Mouse (Mus musculus): ENCODE data around the gene Lpin2. TPM values are rescaled to one million over a fixed set of nuclear protein-coding genes. Genes with fewer than 3 reads are reported as not detected.

Lpin2 gene
- polyA plus RNA-seq, 1 experiment from 2014 or later, result 53.5 TPM

DNA sequence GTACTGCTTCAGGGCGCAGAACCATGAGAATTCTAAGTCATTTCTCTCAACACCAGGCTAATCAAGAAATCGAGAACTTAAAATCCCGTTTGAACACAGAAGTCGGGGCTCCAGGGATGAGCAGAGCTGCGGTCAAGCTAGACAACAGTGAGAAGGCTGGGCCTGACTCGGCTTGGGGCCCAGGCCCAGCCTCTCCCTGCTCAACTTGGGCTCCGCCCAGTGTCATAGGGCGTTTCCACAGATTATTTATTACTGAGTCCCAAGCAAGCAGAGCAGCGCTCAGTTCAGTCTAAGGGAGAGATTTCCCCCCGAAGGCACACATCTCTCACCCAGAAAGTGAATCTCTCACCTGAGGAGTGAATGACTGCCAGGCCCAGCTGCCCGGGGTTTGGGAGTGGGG, 77.4 kb downstream of the Lpin2 start:
- Histone ChIP-seq H3K27ac (ENCODE audit: low read depth, low read length) (no peak overlapping the region), H3K9me3 (ENCODE audit: control insufficient read depth, low read length) (no peaks in the 10 kb centered on the region), H3K9ac (ENCODE audit: low read length) (no peak overlapping the region), H3K36me3 (ENCODE audit: control insufficient read depth, insufficient read depth, low read length) (no peaks in the 10 kb centered on the region), H3K4me3 (ENCODE audit: low read depth, low read length) (no peak overlapping the region), H3K27me3 (ENCODE audit: control insufficient read depth, insufficient read depth, low read length) (no peaks in the 10 kb centered on the region), H3K4me2 (ENCODE audit: low read depth, low read length, severe bottlenecking) (no peak overlapping the region), H3K4me1 (replicated peaks; ENCODE audit: control insufficient read depth, insufficient read depth, low read length) (no peaks in the 10 kb centered on the region)
- 84% methylated on average over 11 of the region's 11 CpGs for WGBS
- no peak for ATAC-seq (replicated peaks; ENCODE audit: low FRiP score)
- DNase-seq (ENCODE audit: low spot score), result no peak

DNA sequence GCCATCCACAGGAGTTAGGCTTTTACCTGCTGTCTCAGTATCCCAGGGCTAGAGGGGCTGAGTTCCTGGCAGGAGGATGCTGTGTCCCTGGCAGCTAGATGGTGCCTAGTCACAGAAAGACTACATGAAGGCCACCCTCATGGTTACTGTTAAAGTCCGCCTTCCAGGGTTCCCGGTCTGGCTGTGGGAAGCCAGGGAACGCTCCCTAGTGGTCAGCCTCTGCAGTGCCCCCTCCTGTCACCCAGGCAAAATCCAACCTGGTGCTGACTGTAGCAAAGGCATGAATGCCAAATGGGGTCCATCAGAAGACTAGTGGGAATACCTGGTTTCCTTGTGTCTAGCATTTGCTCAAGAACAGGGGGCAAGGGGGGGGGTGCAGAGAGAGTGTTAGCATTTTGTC, 78.3 kb downstream of the Lpin2 start:
- Histone ChIP-seq H3K27ac (ENCODE audit: low read depth, low read length) (no peak overlapping the region), H3K9ac (ENCODE audit: low read length) (no peak overlapping the region), H3K9me3 (ENCODE audit: control insufficient read depth, low read length) (no peaks in the 10 kb centered on the region), H3K4me3 (ENCODE audit: low read depth, low read length) (no peak overlapping the region), H3K4me2 (ENCODE audit: low read depth, low read length, severe bottlenecking) (no peak overlapping the region), H3K4me1 (replicated peaks; ENCODE audit: control insufficient read depth, insufficient read depth, low read length) (no peaks in the 10 kb centered on the region), H3K27me3 (ENCODE audit: control insufficient read depth, insufficient read depth, low read length) (no peaks in the 10 kb centered on the region), H3K36me3 (ENCODE audit: control insufficient read depth, insufficient read depth, low read length) (no peaks in the 10 kb centered on the region)
- WGBS, result 41% methylated on average over 3 of the region's 3 CpGs
- no peak for DNase-seq (ENCODE audit: low spot score)
- no peak for ATAC-seq (replicated peaks; ENCODE audit: low FRiP score)

DNA sequence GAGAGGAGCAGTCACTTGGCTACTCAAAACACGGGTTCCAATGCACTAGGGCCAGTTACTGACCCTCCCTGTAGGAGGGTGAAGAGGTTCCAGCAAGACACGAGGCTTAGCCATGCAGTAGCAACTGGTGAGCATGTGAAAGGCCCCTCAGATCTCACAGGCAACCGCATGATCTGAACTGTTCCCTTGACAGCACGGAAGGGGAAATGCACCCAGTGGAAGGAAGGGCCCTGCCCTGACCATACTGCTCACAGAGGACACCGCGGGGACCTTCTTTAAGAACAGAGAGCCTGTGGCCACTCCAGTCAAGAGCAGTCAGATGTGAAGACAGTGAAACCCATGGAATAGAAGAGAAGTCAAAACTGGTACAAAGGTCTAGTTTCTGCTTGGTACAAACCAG, 80.8 kb downstream of the Lpin2 start:
- Histone ChIP-seq H3K36me3 (ENCODE audit: control insufficient read depth, insufficient read depth, low read length) (no peaks in the 10 kb centered on the region), H3K27ac (ENCODE audit: low read depth, low read length) (no peak overlapping the region), H3K27me3 (ENCODE audit: control insufficient read depth, insufficient read depth, low read length) (no peaks in the 10 kb centered on the region), H3K4me3 (ENCODE audit: low read depth, low read length) (no peak overlapping the region), H3K4me2 (ENCODE audit: low read depth, low read length, severe bottlenecking) (no peak overlapping the region), H3K9me3 (ENCODE audit: control insufficient read depth, low read length) (no peaks in the 10 kb centered on the region), H3K9ac (ENCODE audit: low read length) (no peak overlapping the region), H3K4me1 (replicated peaks; ENCODE audit: control insufficient read depth, insufficient read depth, low read length) (no peaks in the 10 kb centered on the region)
- DNase-seq (ENCODE audit: low spot score) (no peak), ATAC-seq (replicated peaks; ENCODE audit: low FRiP score) (no peak)
- 87% methylated on average over 6 of the region's 6 CpGs for WGBS

DNA sequence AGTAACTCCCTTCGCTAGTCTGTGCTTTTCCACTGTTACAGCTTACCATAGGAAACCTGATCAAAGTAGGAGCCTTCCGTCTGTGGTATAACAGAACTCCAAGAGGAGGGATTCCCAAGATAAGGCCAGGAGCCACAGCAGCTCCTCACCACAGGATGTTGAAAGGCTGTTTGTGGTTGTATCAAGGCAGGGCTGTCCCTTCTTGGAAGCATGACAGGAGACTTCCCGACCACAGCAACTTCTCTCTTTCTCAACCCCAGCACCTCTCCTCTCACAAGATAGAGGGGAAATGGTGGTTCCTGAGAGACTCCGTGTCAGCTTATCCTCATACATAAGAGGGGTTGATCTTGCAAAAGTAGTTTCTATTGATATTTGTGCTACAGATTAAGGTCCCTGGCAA, 82.4 kb downstream of the Lpin2 start:
- Histone ChIP-seq H3K4me3 (ENCODE audit: low read depth, low read length) (no peak overlapping the region), H3K4me1 (replicated peaks; ENCODE audit: control insufficient read depth, insufficient read depth, low read length) (no peaks in the 10 kb centered on the region), H3K4me2 (ENCODE audit: low read depth, low read length, severe bottlenecking) (no peak overlapping the region), H3K36me3 (ENCODE audit: control insufficient read depth, insufficient read depth, low read length) (no peaks in the 10 kb centered on the region), H3K27ac (ENCODE audit: low read depth, low read length) (no peak overlapping the region), H3K9me3 (ENCODE audit: control insufficient read depth, low read length) (no peaks in the 10 kb centered on the region), H3K9ac (ENCODE audit: low read length) (no peak overlapping the region), H3K27me3 (ENCODE audit: control insufficient read depth, insufficient read depth, low read length) (no peaks in the 10 kb centered on the region)
- ATAC-seq (replicated peaks; ENCODE audit: low FRiP score) (no peak), DNase-seq (ENCODE audit: low spot score) (no peak)
- 84% methylated on average over 4 of the region's 4 CpGs for WGBS

DNA sequence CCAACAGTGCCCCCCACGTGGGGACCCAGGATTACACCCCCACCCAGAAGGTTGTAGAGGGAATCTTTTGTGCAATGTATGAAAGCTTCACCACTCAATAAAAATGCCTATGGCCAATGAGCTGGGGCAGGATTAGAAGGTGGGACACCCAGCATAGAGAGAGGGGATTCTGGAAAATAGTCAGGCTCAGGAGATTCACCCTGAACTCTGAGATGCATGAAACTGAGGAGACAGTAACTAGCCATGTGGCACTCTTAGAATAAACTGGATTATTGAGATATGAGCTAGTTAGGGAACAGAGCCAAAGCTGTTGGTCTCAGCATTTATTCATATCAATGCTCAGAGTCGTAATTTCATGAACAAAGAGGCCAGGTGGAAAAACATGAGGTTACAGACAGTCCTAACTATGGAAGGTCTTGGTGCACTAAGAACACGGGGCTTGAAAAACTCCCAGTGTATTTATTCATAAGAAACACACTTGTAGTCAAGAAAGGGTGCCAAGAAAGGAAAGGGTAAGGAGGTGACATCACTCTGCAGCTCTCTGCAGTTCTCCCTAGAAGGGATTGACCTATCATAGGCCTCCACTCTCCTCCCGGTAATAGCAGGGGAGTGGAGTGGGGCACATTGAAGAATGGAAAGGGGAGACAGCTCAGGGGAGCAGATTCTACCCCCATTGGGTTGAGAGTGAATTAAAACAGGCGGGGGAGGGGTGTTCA, 83.1 kb downstream of the Lpin2 start:
- Histone ChIP-seq H3K36me3 (ENCODE audit: control insufficient read depth, insufficient read depth, low read length) (no peaks in the 10 kb centered on the region), H3K9me3 (ENCODE audit: control insufficient read depth, low read length) (no peaks in the 10 kb centered on the region), H3K4me3 (ENCODE audit: low read depth, low read length) (no peak overlapping the region), H3K27me3 (ENCODE audit: control insufficient read depth, insufficient read depth, low read length) (no peaks in the 10 kb centered on the region), H3K4me2 (ENCODE audit: low read depth, low read length, severe bottlenecking) (no peak overlapping the region), H3K4me1 (replicated peaks; ENCODE audit: control insufficient read depth, insufficient read depth, low read length) (no peaks in the 10 kb centered on the region), H3K27ac (ENCODE audit: low read depth, low read length) (no peak overlapping the region), H3K9ac (ENCODE audit: low read length) (no peak overlapping the region)
- WGBS, result 78% methylated on average over 5 of the region's 5 CpGs
- no peak for ATAC-seq (replicated peaks; ENCODE audit: low FRiP score)
- DNase-seq (ENCODE audit: low spot score), result no peak

GRCm38 (mm10) chr17:71267374-71267773, 85.0 kb downstream of the Lpin2 start:
- H3K27ac ChIP-seq (ENCODE audit: low read depth, low read length), result no peak overlapping the region
- DNase-seq (ENCODE audit: low spot score), result no peak

DNA sequence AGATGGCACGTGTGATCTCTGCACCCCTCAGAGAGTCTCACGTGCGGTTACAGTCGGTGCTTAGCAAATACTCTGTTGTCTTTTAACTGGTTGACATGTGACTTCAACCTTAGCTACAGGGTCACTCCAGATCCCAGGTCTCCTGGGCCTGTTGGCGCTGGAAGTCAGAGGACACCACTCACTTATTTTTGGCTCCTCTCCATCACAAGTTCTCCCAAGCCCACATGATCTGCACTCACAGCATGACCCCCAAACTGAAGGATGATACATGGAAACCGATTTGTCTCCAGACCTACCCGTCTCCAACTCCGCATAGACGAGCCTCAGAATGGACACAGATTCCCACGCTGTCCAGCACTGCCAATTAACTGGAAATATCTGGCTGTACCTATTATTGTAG, 85.8 kb downstream of the Lpin2 start:
- Histone ChIP-seq H3K9me3 (ENCODE audit: control insufficient read depth, low read length) (no peaks in the 10 kb centered on the region), H3K4me3 (ENCODE audit: low read depth, low read length) (no peak overlapping the region), H3K27me3 (ENCODE audit: control insufficient read depth, insufficient read depth, low read length) (no peaks in the 10 kb centered on the region), H3K36me3 (ENCODE audit: control insufficient read depth, insufficient read depth, low read length) (no peaks in the 10 kb centered on the region), H3K27ac (ENCODE audit: low read depth, low read length) (no peak overlapping the region), H3K4me2 (ENCODE audit: low read depth, low read length, severe bottlenecking) (no peak overlapping the region), H3K9ac (ENCODE audit: low read length) (no peak overlapping the region), H3K4me1 (replicated peaks; ENCODE audit: control insufficient read depth, insufficient read depth, low read length) (no peaks in the 10 kb centered on the region)
- ATAC-seq (replicated peaks; ENCODE audit: low FRiP score) (no peak), DNase-seq (ENCODE audit: low spot score) (no peak)
- 93% methylated on average over 10 of the region's 10 CpGs for WGBS

More at GRCm38 (mm10) chr17:71267374-71267773, 85.0 kb downstream of the Lpin2 start:
- no peak overlapping the region for H3K4me2 ChIP-seq (ENCODE audit: low read depth, low read length, severe bottlenecking)
- H3K4me1 ChIP-seq (replicated peaks; ENCODE audit: control insufficient read depth, insufficient read depth, low read length), result no peaks in the 10 kb centered on the region
- no peaks in the 10 kb centered on the region for H3K27me3 ChIP-seq (ENCODE audit: control insufficient read depth, insufficient read depth, low read length)
- no peaks in the 10 kb centered on the region for H3K36me3 ChIP-seq (ENCODE audit: control insufficient read depth, insufficient read depth, low read length)
- 90% methylated on average over 8 of the region's 8 CpGs for WGBS
- H3K9me3 ChIP-seq (ENCODE audit: control insufficient read depth, low read length), result no peaks in the 10 kb centered on the region
- no peak overlapping the region for H3K4me3 ChIP-seq (ENCODE audit: low read depth, low read length)
- H3K9ac ChIP-seq (ENCODE audit: low read length), result no peak overlapping the region
- no peak for ATAC-seq (replicated peaks; ENCODE audit: low FRiP score)

- ATAC-seq (replicated peaks; ENCODE audit: low FRiP score) (no peak), DNase-seq (ENCODE audit: low spot score) (no peak)
- no peak overlapping the region for H3K4me2 ChIP-seq (ENCODE audit: low read depth, low read length, severe bottlenecking)
- H3K9me3 ChIP-seq (ENCODE audit: control insufficient read depth, low read length), result no peaks in the 10 kb centered on the region
- H3K36me3 ChIP-seq (ENCODE audit: control insufficient read depth, insufficient read depth, low read length), result no peaks in the 10 kb centered on the region
- WGBS, result 90% methylated on average over 3 of the region's 3 CpGs
- no peaks in the 10 kb centered on the region for H3K4me1 ChIP-seq (replicated peaks; ENCODE audit: control insufficient read depth, insufficient read depth, low read length)
- no peaks in the 10 kb centered on the region for H3K27me3 ChIP-seq (ENCODE audit: control insufficient read depth, insufficient read depth, low read length)
- no peak overlapping the region for H3K9ac ChIP-seq (ENCODE audit: low read length)
- H3K4me3 ChIP-seq (ENCODE audit: low read depth, low read length), result no peak overlapping the region
- H3K27ac ChIP-seq (ENCODE audit: low read depth, low read length), result no peak overlapping the region
Observed at GRCm38 (mm10) chr17:71268599-71268998, 86.2 kb downstream of the Lpin2 start.

GRCm38 (mm10) chr17:71273901-71274300, 91.5 kb downstream of the Lpin2 start:
- Histone ChIP-seq H3K9me3 (ENCODE audit: control insufficient read depth, low read length) (no peaks in the 10 kb centered on the region), H3K4me3 (ENCODE audit: low read depth, low read length) (no peak overlapping the region), H3K36me3 (ENCODE audit: control insufficient read depth, insufficient read depth, low read length) (no peaks in the 10 kb centered on the region), H3K4me1 (replicated peaks; ENCODE audit: control insufficient read depth, insufficient read depth, low read length) (no peaks in the 10 kb centered on the region), H3K27me3 (ENCODE audit: control insufficient read depth, insufficient read depth, low read length) (no peaks in the 10 kb centered on the region), H3K4me2 (ENCODE audit: low read depth, low read length, severe bottlenecking) (no peak overlapping the region), H3K9ac (ENCODE audit: low read length) (no peak overlapping the region), H3K27ac (ENCODE audit: low read depth, low read length) (no peak overlapping the region)
- WGBS, result 93% methylated on average over 12 of the region's 12 CpGs
- no peak for DNase-seq (ENCODE audit: low spot score)
- ATAC-seq (replicated peaks; ENCODE audit: low FRiP score), result no peak
